Mouse (Mus musculus) c-Kit-negative CD71-positive TER-119-positive erythroid progenitor cells, embryonic 14.5 days (primary cell): Measurements from ENCODE around the gene Rac3.
A peak's percentile ranks its signal among the peaks of the same experiment; 100 is the strongest.

ENCODE experiments used
- DNase-seq: peaks from one replicate; pipeline ENCODE4 v3.0.0-alpha.2; 2013; ENCODE audit warnings: low read depth, low spot score

Rac3 gene

DNA sequence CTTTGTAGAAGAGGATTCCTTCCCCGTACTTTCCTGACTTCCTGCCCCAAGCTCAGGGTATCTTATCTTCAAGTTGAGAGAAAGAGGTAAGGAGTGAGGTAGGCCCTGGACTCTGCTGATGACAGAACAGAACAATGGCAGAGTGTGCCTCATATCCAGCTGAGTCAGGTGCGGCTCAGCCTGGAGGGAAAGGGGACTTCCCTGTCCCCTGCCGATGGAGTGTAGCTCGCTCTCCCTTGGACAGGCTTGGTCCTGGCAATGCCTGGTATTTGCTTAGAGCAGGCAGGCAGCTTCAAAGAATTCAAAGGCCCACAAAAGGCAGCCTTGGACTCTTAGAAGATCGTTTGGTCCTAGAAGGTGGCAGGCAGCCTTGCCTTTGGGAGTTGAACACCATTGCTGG lies 15.2 kb upstream of the Rac3 start:
- DNase-seq: no peak

GRCm38 (mm10) chr11:120707225-120707624 lies 14.0 kb upstream of the Rac3 start:
- DNase-seq: no peak

DNA sequence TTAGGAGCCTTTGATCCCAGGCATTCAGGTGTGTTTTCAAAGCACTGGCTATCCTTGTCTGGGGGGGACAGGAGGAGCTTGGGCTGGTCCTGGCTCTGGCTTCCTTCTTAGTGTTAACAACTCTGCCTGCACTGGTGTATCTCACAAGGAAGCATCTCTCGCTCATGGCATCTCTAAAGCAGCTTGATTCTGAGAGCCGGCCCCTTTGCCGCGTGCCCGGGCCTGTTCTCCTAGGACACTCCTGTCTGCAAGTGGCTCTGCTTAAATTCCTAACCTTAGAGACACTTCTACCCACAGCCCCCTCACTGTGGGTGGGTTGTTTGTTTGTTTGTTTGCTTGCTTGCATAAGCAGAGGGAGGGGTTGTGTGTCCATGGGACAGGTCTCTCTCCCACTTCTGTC lies 13.3 kb upstream of the Rac3 start:
- no peak for DNase-seq

DNA sequence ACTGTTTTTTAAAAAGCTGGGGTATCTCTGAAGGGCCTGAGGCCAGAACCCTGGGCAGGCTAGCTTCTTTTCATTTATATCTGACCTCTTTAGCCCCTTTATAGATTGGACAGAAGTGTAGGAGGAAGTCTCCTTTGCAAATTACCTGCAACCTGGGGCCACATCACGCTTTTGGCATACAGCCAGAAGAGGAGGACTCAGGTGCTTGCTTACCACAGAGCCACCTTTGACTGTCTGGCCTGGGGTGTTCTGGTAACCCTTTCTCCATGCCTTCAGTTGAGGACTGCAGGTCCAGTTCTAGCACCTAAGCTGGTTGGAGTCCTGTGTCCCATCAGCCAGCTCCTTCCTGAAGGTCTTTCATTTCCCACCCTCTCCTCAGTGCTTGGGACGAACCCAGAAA lies 11.7 kb upstream of the Rac3 start:
- no peak for DNase-seq

DNA sequence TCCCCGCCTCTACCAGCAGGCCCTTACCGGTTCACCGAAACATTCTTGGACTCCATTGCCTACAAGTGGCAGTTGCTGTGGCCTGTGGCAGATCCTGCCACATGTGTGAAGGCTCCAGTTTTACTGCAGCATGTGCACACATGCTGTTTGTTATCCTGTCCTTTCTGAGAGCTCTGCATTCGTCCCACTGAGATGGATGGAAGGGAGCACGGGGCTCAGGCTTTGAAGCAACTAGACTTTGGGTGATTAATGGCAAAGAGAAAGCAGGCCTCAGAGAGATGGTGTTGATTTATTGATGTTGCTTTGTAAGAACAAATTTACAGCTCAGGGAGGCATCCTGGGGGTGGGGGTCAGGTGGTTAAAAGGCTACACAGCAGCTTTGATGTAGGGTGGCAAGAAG lies 10.6 kb upstream of the Rac3 start:
- no peak for DNase-seq

DNA sequence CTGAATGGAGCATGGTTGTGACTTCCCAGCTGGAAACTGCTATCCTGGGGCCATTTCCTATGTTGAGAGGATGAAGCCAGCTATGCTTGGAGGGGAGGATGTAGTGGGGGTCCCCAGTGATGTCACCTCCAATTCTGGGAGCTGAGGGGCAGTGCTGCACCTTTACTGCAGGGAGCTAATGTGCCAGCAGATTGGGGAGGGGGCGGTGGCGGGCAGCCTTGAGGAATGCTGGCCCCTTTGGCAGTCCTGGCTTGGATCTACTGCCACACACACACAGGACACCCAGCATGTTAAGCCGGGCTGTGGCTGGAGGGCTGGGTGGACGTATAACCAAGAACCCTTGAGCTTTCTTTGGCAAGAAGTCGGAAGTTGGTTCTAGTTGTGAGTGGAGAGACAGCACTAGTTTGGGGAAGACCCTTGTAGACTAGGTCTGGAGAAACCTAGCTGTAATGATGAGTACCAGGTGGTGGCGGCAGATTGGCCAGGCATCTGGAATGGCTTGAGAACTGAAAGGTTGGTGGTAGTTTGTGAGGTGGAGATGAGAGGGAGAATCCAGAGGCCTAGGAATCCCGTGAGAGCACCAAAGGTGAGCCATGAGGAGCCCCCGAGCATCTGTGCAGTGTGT lies 9.2 kb upstream of the Rac3 start:
- DNase-seq: no peak

DNA sequence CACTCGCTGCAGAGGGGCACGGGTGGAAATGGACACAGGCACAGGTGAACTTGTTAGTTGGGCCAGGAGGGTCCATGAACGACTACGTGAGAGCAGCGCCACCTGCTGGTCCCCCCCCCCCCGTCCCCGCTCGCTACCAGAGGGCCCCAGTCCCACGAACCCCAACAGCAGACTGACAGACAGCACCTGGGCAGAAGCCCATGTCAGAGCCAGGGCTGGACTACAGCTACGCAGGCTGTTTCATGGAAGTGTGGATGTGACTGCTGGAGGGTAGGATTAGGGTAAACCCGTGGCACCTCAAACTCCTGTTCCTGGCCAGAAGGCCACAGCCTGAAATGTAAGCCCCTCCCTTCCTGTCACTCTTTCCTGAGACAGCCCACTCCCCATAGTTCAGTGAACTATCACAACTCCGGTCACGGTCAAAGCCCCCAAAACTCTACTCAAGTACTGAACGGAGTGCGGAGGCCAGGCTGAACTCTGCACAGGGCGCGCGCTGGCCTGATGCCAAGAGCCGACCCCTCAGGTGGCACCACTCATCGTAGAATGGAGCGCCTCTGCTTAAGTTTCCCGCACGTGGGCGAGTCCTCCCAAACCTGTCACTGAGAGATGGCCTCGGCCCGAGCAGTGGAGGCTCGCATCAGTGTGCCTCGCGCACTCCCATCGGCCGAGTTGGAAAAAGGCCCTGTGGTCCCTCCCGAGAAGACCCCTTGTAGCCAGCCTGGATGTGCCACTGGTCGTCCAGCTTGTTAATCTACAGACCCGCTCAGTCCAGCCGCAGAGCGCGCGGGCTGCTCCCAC lies 8.3 kb upstream of the Rac3 start:
- no peak for DNase-seq

DNA sequence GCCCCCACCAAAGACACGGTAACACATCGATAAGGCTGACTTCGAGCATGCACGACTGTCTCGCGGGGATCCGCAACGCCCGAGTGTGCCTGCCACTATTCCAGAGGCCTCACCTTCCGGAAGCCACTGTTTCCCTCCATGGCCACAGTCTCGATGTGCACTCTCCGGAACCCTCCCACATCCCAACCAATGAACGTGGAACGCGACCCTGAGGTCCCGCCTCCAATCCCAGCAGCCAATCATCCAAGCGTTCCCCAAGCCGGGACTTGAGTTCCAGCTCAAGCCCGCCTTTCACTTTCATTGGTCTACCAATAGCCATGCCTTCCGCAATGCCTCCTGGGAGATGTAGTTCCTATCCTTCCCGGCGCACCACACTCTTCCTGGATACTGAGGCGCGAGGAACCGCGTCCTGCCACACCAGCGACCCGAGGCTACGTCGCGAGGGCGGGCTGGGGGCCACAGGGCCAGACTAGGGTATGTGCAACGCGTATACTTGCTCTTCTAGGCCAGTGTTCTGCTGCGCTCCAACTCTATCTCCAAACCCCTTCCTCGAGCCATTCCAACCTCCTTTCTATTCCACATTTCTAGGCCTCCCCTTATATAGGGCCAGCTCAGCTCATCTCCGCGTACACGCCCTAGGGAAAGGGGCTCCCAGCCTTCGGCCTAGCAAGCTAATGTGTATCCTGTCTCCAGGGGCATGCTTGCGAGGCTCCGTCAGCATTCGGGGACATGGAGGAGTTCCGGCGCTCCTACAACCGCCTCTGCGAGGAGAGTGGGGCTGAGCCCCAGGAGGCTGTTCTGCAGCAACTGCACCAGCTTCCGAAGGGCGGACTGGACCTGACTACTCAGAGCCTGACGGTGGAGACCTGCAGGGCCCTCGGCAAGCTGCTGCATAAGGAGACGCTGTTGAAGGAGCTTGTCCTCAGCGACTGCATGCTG lies 7.4 kb upstream of the Rac3 start, which contains the start of the genes Cenpx and Lrrc45:
TSS of gene Cenpx (minus strand) at position 159 of the 939 bp plus-strand sequence.
TSS of gene Lrrc45 (plus strand) at position 346 of the 939 bp plus-strand sequence.
- DNase-seq: peak; percentile 99

DNA sequence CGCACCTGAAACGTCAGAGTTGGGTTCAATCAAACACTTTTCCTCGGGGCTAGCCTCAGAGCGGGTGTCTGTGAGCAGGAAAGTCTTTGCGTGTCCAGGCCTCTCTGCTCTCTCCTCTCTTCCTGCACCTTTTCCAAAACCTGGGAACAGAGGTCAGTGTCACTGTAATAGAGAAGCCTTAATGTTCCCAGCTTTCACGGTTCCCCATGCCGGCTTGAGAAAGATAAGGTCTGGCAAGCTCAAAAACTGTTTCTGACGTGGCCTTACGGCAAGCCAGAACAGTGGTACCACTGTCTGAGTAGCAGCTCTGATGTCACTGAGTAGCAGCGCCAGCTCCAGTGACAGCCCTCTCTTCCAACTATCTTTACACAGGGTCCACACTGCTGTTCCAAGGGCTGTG lies 6.7 kb upstream of the Rac3 start:
- no peak for DNase-seq

GRCm38 (mm10) chr11:120715131-120715530 lies 6.1 kb upstream of the Rac3 start:
- DNase-seq: no peak

DNA sequence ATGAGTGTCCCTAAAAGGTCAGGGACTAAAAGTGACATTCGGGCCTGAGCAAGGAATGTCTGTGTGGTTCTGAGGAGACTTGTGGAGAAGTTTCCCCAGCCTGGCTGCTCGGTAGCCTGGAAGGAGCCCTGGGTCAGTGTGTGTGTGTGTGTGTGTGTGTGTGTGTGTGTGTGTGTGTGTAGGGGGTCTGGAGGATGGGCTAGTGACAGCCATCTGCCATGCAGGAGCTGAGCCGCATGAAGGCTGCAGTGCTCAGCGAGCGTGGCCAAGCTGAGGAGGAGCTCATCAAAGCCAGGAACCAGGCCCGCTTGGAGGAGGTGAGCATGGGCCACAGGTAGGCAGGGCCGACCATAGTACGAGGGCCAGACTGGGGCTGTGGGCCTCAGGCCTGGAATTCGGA lies 2.0 kb upstream of the Rac3 start:
- DNase-seq: no peak

DNA sequence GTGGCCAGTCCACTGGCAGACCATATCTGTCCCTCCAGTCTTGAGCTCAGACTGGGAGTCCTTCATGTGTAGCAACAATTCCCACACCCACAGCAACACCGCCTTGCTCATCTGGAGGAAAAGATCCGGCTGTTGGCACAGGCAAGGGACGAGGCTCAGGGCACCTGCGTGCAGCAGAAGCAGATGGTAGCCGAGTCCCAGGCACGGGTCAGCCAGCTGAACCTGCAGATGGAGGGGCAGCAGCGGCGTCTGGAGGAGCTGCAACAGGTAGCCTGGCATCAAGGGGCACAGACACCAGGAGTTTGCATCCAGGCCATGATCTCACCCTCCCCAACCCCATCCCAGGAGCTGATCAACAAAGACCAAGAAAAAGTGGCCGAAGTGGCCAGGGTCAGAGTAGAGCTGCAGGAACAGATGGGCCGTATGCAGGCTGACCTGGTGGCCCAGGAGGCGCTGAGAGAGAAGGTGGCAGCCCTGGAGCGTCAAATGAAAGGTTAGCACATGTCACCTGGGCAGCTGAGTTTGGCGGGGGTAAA lies 1.4 kb upstream of the Rac3 start:
- no peak for DNase-seq

DNA sequence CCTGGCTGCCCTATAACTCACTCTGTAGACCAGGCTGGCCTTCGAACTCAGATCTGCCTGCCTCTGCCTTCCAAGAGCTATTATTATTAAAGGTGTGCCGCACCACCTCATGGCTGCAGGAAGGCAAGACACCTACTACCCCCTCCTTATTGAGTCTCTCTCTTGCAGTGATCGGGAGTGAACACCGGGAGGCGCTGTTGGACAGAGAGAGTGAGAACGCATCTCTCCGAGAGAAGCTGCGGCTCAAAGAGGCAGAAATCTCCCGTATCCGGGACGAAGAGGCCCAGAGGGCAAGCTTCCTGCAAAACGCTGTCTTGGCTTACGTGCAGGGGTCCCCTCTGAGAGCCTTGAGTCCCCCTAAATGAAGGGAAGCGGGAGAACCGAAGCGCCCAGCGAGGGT lies 820 bp upstream of the Rac3 start:
- DNase-seq: no peak

GRCm38 (mm10) chr11:120722067-120722630 lies 879 bp downstream of the Rac3 start:
- no peak for DNase-seq

DNA sequence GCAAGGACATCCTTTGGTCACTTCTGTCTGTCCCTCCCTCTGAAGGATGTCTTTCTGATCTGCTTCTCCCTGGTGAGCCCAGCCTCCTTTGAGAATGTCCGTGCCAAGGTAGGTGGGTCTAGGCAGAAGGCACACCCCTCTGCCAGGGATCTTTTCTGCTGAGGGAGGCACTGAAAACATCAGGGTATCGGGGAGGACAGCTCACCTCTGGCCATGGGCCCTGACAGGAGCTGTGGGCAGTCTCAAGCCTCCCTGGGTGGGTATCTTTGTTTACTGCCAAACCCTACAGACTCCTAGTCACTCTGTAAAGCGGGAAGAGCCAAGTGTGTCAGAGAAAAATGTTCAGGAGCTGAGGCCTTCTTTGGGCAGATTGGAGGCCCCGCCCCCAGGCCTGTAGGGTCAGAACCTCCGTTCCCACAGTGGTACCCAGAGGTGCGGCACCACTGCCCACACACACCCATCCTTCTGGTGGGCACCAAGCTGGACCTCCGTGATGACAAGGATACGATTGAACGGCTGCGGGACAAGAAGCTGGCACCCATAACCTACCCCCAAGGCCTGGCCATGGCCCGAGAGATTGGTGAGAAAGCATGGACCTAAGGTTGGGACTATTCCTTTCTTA lies 1.6 kb downstream of the Rac3 start:
- no peak for DNase-seq

DNA sequence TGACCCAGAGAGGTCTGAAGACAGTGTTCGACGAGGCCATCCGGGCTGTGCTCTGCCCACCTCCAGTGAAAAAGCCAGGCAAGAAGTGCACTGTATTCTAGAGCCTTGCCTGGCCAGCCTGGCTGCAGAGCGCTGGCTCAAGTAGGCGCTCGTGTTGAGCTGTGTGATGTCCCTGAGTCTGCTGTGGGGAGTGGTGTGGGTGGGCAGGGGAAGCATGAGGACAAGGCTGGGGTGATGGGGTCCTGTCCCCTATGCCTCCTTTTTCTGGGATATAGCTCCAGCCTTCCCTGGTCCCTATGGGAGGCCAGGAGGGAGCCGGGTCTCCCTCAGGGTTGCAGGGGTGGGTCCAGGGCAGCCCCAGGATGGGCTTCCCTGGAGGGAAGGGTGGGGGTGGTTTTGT lies 2.2 kb downstream of the Rac3 start:
- DNase-seq: no peak

DNA sequence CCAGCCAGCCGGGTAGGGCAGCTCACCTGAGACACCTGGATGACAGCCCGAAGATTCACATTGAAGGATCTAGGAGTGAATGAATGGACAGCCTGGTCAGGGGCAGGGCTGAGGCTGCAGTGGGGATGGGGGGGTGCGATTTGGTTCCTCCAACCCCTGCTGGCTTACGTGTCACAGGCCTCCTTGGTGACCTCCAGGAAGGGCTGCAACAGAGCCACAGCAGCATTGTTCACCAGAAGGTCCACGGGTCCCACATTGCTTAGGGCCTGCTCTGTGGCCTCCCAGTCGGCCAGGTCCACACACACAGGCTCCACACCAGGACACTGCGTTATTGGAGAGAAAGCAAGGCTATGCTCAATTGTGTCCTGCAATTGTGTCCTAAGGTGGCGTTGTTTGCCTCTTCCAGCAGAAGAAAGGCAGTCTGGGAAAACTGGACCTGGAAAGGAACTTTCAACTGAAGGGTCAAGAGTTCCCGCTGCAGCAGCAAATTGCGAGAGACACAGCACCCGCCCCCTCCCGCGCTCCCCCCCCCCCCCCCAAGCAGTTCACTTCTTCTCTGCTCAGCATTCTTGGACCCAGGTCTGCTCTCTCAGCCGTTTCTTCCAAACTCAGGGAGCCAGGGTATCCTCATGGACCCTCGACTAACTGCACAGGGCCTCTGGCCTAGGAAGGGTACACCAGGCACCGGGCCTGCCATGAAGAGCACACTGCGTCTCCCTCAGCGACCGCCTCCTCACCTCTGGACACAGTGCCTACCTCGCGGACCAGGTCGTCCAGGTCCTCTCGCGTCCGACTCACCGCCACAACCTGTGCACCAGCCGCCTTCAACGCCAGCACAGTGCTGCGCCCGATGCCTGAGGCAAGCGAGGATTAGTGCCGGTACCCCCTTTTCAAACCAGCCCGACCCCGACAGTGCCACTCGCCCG lies 5.2 kb downstream of the Rac3 start:
- DNase-seq: no peak

- no peak for DNase-seq
These were observed 5.9 kb downstream of the Rac3 start, which contains the start of gene Dcxr for GRCm38 (mm10) chr11:120727169-120727527. Gene Dcxr, minus strand, starts transcription at chr11:120727281.

- DNase-seq: no peak
These were observed 6.3 kb downstream of the Rac3 start for GRCm38 (mm10) chr11:120727564-120727963.
